Mouse (Mus musculus) heart, embryonic 14.5 days (tissue): ENCODE data around the gene Terf2ip. TPM values are rescaled to one million over a fixed set of nuclear protein-coding genes. Genes with fewer than 3 reads are reported as not detected.

Experiments
- polyA plus RNA-seq: library from polyadenylated mRNA; unstranded; fragments of >200 nt; fragmentation: Nextera tagmentation; extraction: Ambion mirVana; gene quantifications from 2 replicates; pipeline ENCODE4 v1.2.1, GENCODE M21; 2014

Terf2ip gene
- polyA plus RNA-seq, 1 experiment from 2014 or later, result 18.8 TPM

Other genes with a start within 250 kb of the Terf2ip start
- gene Cfdp1, start 157.1 kb upstream of the Terf2ip start, polyA plus RNA-seq, result 110 TPM in 2 replicates
- 4.3 and 4.5 TPM in 2 replicates for gene Tmem170, start 134.6 kb upstream of the Terf2ip start, polyA plus RNA-seq
- gene Chst5, start 101.0 kb upstream of the Terf2ip start, polyA plus RNA-seq, result 0.12 TPM in 1 of 2 replicates, not detected in the other
- gene Tmem231, start 77.5 kb upstream of the Terf2ip start, polyA plus RNA-seq, result 4.1 and 4.3 TPM in 2 replicates
- 208 and 213 TPM in 2 replicates for gene Gabarapl2, start 70.7 kb upstream of the Terf2ip start, polyA plus RNA-seq
- 5.2 and 5.6 TPM in 2 replicates for gene Adat1, start 19.1 kb upstream of the Terf2ip start, polyA plus RNA-seq
- gene Kars, start 75 bp upstream of the Terf2ip start, polyA plus RNA-seq, result 131 and 142 TPM in 2 replicates
- gene Gm6793, start 3.6 kb downstream of the Terf2ip start, polyA plus RNA-seq, result 0.50 and 0.59 TPM in 2 replicates